Mouse (Mus musculus) neural tube, embryonic 11.5 days (tissue): ENCODE measurements around the gene Dnah8. TPM values are rescaled to one million over a fixed set of nuclear protein-coding genes. Genes with fewer than 3 reads are reported as not detected.

Experiments used
- ATAC-seq: fragments of 200-750 bp; cut with Nextera tagmentation; 2 replicates; pipeline ENCODE4 v1.8.0; 2017; ENCODE audit warnings: moderate number of reproducible peaks, mild to moderate bottlenecking, moderate TSS enrichment, moderate library complexity; ENCODE audit not compliant: insufficient read depth, low FRiP score, low TSS enrichment
- DNase-seq: peaks from one replicate; pipeline ENCODE4 v3.0.0-alpha.2; 2015; ENCODE audit warnings: low spot score
- H3K27ac ChIP-seq: fragments of 300-500 bp; sonication (generic); 2 replicates; pipeline ENCODE4 v1.5.1; 2014; ENCODE audit warnings: low read depth, mild to moderate bottlenecking, low read length
- H3K27me3 ChIP-seq: fragments of 300-500 bp; sonication (generic); 2 replicates; pipeline ENCODE4 v1.6.1; 2014; ENCODE audit warnings: mild to moderate bottlenecking, low read length, mixed read lengths; ENCODE audit not compliant: control insufficient read depth, insufficient read depth
- H3K36me3 ChIP-seq: fragments of 300-500 bp; sonication (generic); 2 replicates; pipeline ENCODE4 v1.6.1; 2014; ENCODE audit warnings: mild to moderate bottlenecking, low read length, moderate library complexity, mixed read lengths; ENCODE audit not compliant: control insufficient read depth, insufficient read depth
- H3K4me1 ChIP-seq: fragments of 300-500 bp; sonication (generic); 2 replicates; pipeline ENCODE4 v1.6.1; 2014; ENCODE audit warnings: low read length, mixed read lengths; ENCODE audit not compliant: control insufficient read depth, insufficient read depth
- H3K4me2 ChIP-seq: fragments of 300-500 bp; sonication (generic); 2 replicates; pipeline ENCODE4 v1.6.1; 2014; ENCODE audit warnings: low read depth, mild to moderate bottlenecking, moderate library complexity
- H3K4me3 ChIP-seq: fragments of 300-500 bp; sonication (generic); 2 replicates; pipeline ENCODE4 v1.5.1; 2014; ENCODE audit warnings: low read depth, low read length
- H3K9ac ChIP-seq: fragments of 300-500 bp; sonication (generic); 2 replicates; pipeline ENCODE4 v1.6.1; 2014; ENCODE audit warnings: mild to moderate bottlenecking, low read length
- H3K9me3 ChIP-seq: fragments of 300-500 bp; sonication (generic); 2 replicates; pipeline ENCODE4 v1.6.1; 2016; ENCODE audit warnings: low read length; ENCODE audit not compliant: control insufficient read depth
- WGBS: fragments of 180-500 bp; shearing (Covaris S2); extraction: QIAGEN DNeasy Blood & Tissue Kit; methylation state at CpG from one replicate; pipeline ENCODE4 v1.1.7; 2014; 5-methylcytosine and 5-hydroxymethylcytosine counted together
- polyA plus RNA-seq: library from polyadenylated mRNA; unstranded; fragments of >200 nt; fragmentation: Nextera tagmentation; extraction: Ambion mirVana; gene quantifications from 2 replicates; pipeline ENCODE4 v1.2.1, GENCODE M21; 2014

Dnah8 gene
- polyA plus RNA-seq, 1 experiment from 2014 or later, result 1.1 TPM

GRCm38 (mm10) chr17:30910866-30911731, 286.9 kb downstream of the Dnah8 start:
- Histone ChIP-seq H3K4me1 (no peaks in the 10 kb centered on the region), H3K9ac (no peak overlapping the region), H3K9me3 (no peaks in the 10 kb centered on the region), H3K4me3 (no peak overlapping the region), H3K27ac (no peak overlapping the region), H3K4me2 (no peak overlapping the region), H3K36me3 (no peaks in the 10 kb centered on the region), H3K27me3 (no peaks in the 10 kb centered on the region)
- DNase-seq (peak; percentile 14), ATAC-seq (no peak)
- 59% methylated on average over 27 of the region's 27 CpGs for WGBS

- H3K9ac ChIP-seq, result no peak overlapping the region
- no peaks in the 10 kb centered on the region for H3K9me3 ChIP-seq
- no peak for ATAC-seq
- no peak overlapping the region for H3K27ac ChIP-seq
- H3K4me2 ChIP-seq, result no peak overlapping the region
- H3K4me1 ChIP-seq, result no peaks in the 10 kb centered on the region
- no peaks in the 10 kb centered on the region for H3K36me3 ChIP-seq
- H3K4me3 ChIP-seq, result no peak overlapping the region
- DNase-seq, result no peak
- H3K27me3 ChIP-seq, result no peaks in the 10 kb centered on the region
- WGBS, result 18% methylated on average over 8 of the region's 8 CpGs
Observed at GRCm38 (mm10) chr17:30911732-30912088, 287.6 kb downstream of the Dnah8 start.

- Histone ChIP-seq H3K4me3 (no peak overlapping the region), H3K4me1 (no peaks in the 10 kb centered on the region), H3K4me2 (no peak overlapping the region), H3K27me3 (no peaks in the 10 kb centered on the region), H3K27ac (no peak overlapping the region), H3K9me3 (no peaks in the 10 kb centered on the region), H3K9ac (no peak overlapping the region), H3K36me3 (no peaks in the 10 kb centered on the region)
- DNase-seq (no peak), ATAC-seq (no peak)
- 61% methylated on average over 5 of the region's 5 CpGs for WGBS
Observed at GRCm38 (mm10) chr17:30912536-30912935, 288.4 kb downstream of the Dnah8 start.

GRCm38 (mm10) chr17:30914264-30914663, 290.1 kb downstream of the Dnah8 start:
- Histone ChIP-seq H3K27me3 (no peaks in the 10 kb centered on the region), H3K9me3 (no peaks in the 10 kb centered on the region)

GRCm38 (mm10) chr17:30923566-30923965, 299.4 kb downstream of the Dnah8 start:
- DNase-seq (no peak), ATAC-seq (no peak)
- Histone ChIP-seq H3K27ac (no peak overlapping the region), H3K4me1 (no peaks in the 10 kb centered on the region), H3K4me3 (no peak overlapping the region), H3K27me3 (no peaks in the 10 kb centered on the region), H3K4me2 (no peak overlapping the region), H3K9ac (no peak overlapping the region), H3K9me3 (no peaks in the 10 kb centered on the region), H3K36me3 (no peaks in the 10 kb centered on the region)
- 80% methylated on average over 4 of the region's 4 CpGs for WGBS

More at GRCm38 (mm10) chr17:30914264-30914663, 290.1 kb downstream of the Dnah8 start:
- no peak overlapping the region for H3K4me2 ChIP-seq
- H3K36me3 ChIP-seq, result no peaks in the 10 kb centered on the region
- DNase-seq (no peak), ATAC-seq (no peak)
- H3K9ac ChIP-seq, result no peak overlapping the region
- H3K4me3 ChIP-seq, result no peak overlapping the region
- H3K4me1 ChIP-seq, result no peaks in the 10 kb centered on the region
- no peak overlapping the region for H3K27ac ChIP-seq

Other genes with a start within 250 kb of the Dnah8 start
- 56.5 and 60.6 TPM in 2 replicates for gene Btbd9, start 47.9 kb upstream of the Dnah8 start, polyA plus RNA-seq
- 211 and 214 TPM in 2 replicates for gene Glo1, start 2.5 kb downstream of the Dnah8 start, polyA plus RNA-seq